Mouse (Mus musculus): Measurements from ENCODE around the gene Exph5. TPM values are rescaled to one million over a fixed set of nuclear protein-coding genes. Genes with fewer than 3 reads are reported as not detected.

Gene Exph5
- polyA plus RNA-seq (2016; fragmentation: Nextera tagmentation; extraction: Ambion mirVana) = 0.23 and 0.46 TPM in 2 replicates

DNA sequence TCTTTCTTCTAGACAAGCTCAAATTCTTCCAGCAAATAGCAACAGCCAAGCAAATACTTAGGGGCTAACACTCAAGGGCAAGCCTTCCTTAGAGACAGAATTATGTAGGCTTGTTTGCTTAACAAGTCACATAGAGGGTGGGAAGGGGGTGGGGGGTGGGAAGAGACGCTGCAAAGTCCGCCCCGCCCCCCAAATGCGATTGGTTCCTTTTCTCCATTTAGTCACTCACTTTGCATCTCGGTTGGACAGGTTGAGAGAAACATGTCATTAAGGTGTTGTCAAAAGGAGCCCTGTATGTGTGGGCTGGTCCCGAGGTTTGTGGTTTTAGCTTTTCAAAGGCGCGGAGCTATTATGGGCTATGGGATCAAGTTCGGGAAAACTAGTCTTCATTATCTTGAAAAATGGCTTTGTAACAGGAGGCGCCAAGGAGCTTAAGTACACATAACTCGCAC is at the start of gene Exph5:
Gene Exph5, plus strand, starts transcription at position 402 of the 452 bp plus-strand sequence.
- peak within 1 kb of the TSS; percentile 33 for H3K4me3 ChIP-seq
- peak within 1 kb of the TSS; percentile 59 for H3K4me2 ChIP-seq
- H3K36me3 ChIP-seq = no peaks in the 10 kb centered on the region
- H3K27ac ChIP-seq = no peak within 1 kb of the TSS
- ATAC-seq = no peak
- no peak within 1 kb of the TSS for H3K9ac ChIP-seq
- H3K4me1 ChIP-seq = 0 out of 2 replicates have a peak, but pooled peaks cover 7% of the 10 kb centered on the region
- peaks cover 21% of the 10 kb centered on the region for H3K27me3 ChIP-seq (replicated peaks)
- H3K9me3 ChIP-seq (replicated peaks) = no peaks in the 10 kb centered on the region
- under 1% methylated on average over 11 of the region's 11 CpGs for WGBS (ENCODE audit: insufficient replicate concordance)

- Histone ChIP-seq H3K9ac (no peak overlapping the region), H3K9me3 (replicated peaks) (no peaks in the 10 kb centered on the region), H3K27ac (no peak overlapping the region), H3K36me3 (no peaks in the 10 kb centered on the region), H3K4me3 (no peak overlapping the region), H3K4me2 (no peak overlapping the region), H3K4me1 (no peaks in the 10 kb centered on the region), H3K27me3 (replicated peaks) (no peaks in the 10 kb centered on the region)
- no peak for ATAC-seq
- 4% methylated on average over 4 of the region's 4 CpGs for WGBS (ENCODE audit: insufficient replicate concordance)
Observed at GRCm38 (mm10) chr9:53254368-53254767, 47.1 kb upstream of the Exph5 start.

DNA sequence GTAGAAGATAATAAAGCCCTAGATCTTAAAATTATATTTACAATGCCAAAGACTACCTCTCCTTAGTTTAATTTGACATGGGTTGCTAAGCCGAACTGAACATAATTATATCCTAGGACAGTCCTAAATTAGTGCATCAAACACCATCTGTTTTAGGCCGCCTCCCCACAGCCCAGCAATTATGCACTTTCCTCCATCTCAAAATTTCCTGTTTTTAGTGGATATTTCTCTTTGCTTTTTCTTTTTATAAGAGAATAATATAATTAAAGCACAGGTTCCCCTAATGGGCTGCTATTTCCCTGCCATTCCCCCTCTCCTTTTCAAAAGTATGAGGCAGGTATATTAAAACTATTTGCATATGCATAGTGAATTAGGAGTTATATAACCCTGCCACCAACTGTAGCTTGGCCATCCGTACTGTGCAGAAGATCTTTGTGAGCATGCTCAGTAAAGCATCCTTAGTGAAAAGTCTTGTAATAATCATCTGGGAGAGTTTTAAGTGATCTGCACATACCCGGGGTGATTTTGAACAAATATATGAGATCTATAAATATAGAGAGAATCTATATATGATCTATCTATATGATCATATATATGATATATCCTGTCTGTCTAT is 44.7 kb upstream of the Exph5 start:
- WGBS (ENCODE audit: insufficient replicate concordance) = 74% methylated on average over 4 of the region's 4 CpGs
- H3K4me2 ChIP-seq = no peak overlapping the region
- no peaks in the 10 kb centered on the region for H3K36me3 ChIP-seq
- H3K27ac ChIP-seq = no peak overlapping the region
- H3K9me3 ChIP-seq (replicated peaks) = no peaks in the 10 kb centered on the region
- no peak overlapping the region for H3K9ac ChIP-seq
- ATAC-seq = no peak
- H3K4me3 ChIP-seq = no peak overlapping the region
- H3K27me3 ChIP-seq (replicated peaks) = no peaks in the 10 kb centered on the region
- H3K4me1 ChIP-seq = no peaks in the 10 kb centered on the region

- Histone ChIP-seq H3K9ac (no peak overlapping the region), H3K36me3 (no peaks in the 10 kb centered on the region), H3K4me3 (no peak overlapping the region), H3K27me3 (replicated peaks) (no peaks in the 10 kb centered on the region), H3K4me1 (no peaks in the 10 kb centered on the region), H3K9me3 (replicated peaks) (no peaks in the 10 kb centered on the region), H3K27ac (no peak overlapping the region), H3K4me2 (no peak overlapping the region)
- no peak for ATAC-seq
- WGBS (ENCODE audit: insufficient replicate concordance) = 18% methylated on average over 3 of the region's 3 CpGs
Observed at GRCm38 (mm10) chr9:53257772-53258171, 43.7 kb upstream of the Exph5 start.

DNA sequence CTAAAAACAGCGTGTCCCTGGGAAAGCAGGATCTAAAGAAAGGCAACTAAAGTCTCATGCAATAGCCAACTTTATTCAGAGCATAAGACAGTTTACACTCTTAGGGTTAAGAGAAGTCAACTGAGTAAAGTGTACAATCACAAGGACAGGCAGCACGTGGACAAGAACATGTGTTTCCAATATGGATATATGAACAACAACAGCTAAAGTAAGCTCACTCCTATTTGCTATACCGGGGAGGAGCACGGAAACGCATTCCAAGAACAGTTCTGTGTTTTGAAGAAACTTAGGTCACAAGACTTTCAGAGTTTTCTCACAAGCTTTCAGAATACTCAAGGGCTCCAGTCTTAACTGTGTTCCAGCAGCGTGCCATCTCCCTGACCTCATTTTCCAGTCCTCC is 43.3 kb upstream of the Exph5 start:
- WGBS (ENCODE audit: insufficient replicate concordance) = 36% methylated on average over 6 of the region's 6 CpGs

GRCm38 (mm10) chr9:53264387-53264786 is 37.1 kb upstream of the Exph5 start:
- ATAC-seq = no peak
- Histone ChIP-seq H3K27ac (no peak overlapping the region), H3K9me3 (replicated peaks) (no peaks in the 10 kb centered on the region), H3K4me1 (no peaks in the 10 kb centered on the region), H3K9ac (no peak overlapping the region), H3K27me3 (replicated peaks) (no peaks in the 10 kb centered on the region), H3K4me3 (no peak overlapping the region), H3K36me3 (no peaks in the 10 kb centered on the region), H3K4me2 (no peak overlapping the region)
- WGBS (ENCODE audit: insufficient replicate concordance) = 60% methylated on average over 4 of the region's 4 CpGs

More for the DNA sequence above, 43.3 kb upstream of the Exph5 start:
- H3K4me2 ChIP-seq = no peak overlapping the region
- ATAC-seq = no peak
- H3K9me3 ChIP-seq (replicated peaks) = no peaks in the 10 kb centered on the region
- H3K4me3 ChIP-seq = no peak overlapping the region
- H3K36me3 ChIP-seq = no peaks in the 10 kb centered on the region
- H3K27ac ChIP-seq = no peak overlapping the region
- H3K9ac ChIP-seq = no peak overlapping the region
- H3K4me1 ChIP-seq = no peaks in the 10 kb centered on the region
- no peaks in the 10 kb centered on the region for H3K27me3 ChIP-seq (replicated peaks)

- Histone ChIP-seq H3K4me2 (no peak overlapping the region), H3K9ac (no peak overlapping the region), H3K9me3 (replicated peaks) (no peaks in the 10 kb centered on the region), H3K27ac (no peak overlapping the region), H3K4me1 (no peaks in the 10 kb centered on the region), H3K27me3 (replicated peaks) (no peaks in the 10 kb centered on the region), H3K4me3 (no peak overlapping the region), H3K36me3 (no peaks in the 10 kb centered on the region)
- no peak for ATAC-seq
- 83% methylated on average over 2 of the region's 2 CpGs for WGBS (ENCODE audit: insufficient replicate concordance)
Observed at GRCm38 (mm10) chr9:53265589-53265988, 35.9 kb upstream of the Exph5 start.

DNA sequence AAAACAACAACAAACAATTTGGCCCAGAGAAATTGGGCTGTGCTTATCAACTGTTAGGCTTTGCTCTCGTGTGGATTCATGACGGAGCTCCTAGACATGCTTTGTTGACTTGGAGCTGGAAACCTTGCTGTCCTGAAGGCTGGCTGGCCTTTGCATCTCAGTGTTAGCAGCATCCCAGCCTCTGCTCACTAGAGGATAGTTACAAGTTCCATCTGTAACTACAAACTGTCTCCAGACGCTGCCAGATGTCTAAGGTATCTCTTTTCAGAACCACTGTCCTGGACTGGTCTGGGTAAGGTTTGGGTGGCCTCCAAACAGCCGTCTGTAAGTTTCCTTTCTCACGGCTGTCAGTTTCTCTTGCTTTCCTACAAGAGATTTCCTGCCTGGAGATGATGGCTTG is 33.4 kb upstream of the Exph5 start:
- 48% methylated on average over 5 of the region's 5 CpGs for WGBS (ENCODE audit: insufficient replicate concordance)
- Histone ChIP-seq H3K27ac (no peak overlapping the region), H3K4me2 (no peak overlapping the region), H3K27me3 (replicated peaks) (no peaks in the 10 kb centered on the region), H3K36me3 (no peaks in the 10 kb centered on the region), H3K9me3 (replicated peaks) (no peaks in the 10 kb centered on the region), H3K9ac (no peak overlapping the region), H3K4me3 (no peak overlapping the region), H3K4me1 (no peaks in the 10 kb centered on the region)
- ATAC-seq = no peak

DNA sequence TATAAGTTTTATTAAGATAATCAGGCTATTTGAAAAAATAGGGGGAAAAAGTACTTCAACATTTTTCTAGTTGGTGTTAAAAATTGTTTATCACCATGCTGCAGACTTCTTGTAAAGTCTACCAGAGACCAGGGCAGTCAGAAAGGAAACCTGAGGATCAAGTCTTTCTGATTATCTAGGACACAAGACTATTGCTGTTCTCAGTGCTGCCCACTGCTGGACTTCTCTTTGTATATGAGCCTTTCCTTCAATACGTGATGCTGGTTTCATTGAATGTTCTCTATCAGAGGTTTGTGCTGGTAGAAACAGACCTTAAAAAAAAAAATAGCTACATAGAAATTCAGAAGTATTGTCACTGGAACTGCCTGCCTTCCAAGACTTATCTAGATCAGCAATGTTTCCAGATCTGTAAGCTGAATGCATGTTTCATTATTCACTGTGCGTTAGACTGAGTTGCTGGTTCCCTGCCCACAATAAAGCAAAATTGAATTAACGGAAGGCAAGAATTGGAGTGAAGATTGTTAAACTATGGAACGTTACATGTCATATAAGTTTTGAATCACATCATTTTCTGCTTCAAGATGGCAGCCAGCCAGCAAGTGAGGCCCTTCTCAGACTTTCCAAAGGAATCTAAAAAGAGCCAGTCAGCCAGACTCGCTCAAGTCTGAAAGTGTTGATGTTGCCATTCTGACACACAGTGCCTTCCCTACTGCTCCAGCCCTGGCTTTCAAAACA is 32.6 kb upstream of the Exph5 start:
- no peak overlapping the region for H3K27ac ChIP-seq
- no peaks in the 10 kb centered on the region for H3K36me3 ChIP-seq
- ATAC-seq = no peak
- no peaks in the 10 kb centered on the region for H3K9me3 ChIP-seq (replicated peaks)
- no peak overlapping the region for H3K4me3 ChIP-seq
- H3K4me2 ChIP-seq = no peak overlapping the region
- no peaks in the 10 kb centered on the region for H3K4me1 ChIP-seq
- WGBS (ENCODE audit: insufficient replicate concordance) = 73% methylated on average over 5 of the region's 5 CpGs
- H3K9ac ChIP-seq = no peak overlapping the region
- no peaks in the 10 kb centered on the region for H3K27me3 ChIP-seq (replicated peaks)

DNA sequence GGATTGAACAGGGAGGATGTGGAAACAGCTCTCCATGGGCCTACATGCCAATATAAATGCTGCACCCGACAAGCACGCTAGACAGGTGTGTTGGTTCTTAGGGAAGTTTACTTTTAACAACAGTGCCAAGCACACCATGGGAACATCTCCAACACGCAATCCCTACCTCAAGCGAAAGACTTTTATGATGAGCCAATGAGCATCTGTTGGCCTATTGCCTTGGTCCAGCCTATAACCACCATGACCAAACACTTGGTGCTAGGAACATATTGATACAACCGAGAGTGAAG is 32.1 kb upstream of the Exph5 start:
- H3K4me2 ChIP-seq = no peak overlapping the region
- WGBS (ENCODE audit: insufficient replicate concordance) = 80% methylated on average over 5 of the region's 5 CpGs
- no peaks in the 10 kb centered on the region for H3K9me3 ChIP-seq (replicated peaks)
- H3K9ac ChIP-seq = no peak overlapping the region
- H3K27me3 ChIP-seq (replicated peaks) = no peaks in the 10 kb centered on the region
- ATAC-seq = no peak
- H3K4me3 ChIP-seq = no peak overlapping the region
- H3K4me1 ChIP-seq = no peaks in the 10 kb centered on the region
- H3K27ac ChIP-seq = no peak overlapping the region
- H3K36me3 ChIP-seq = no peaks in the 10 kb centered on the region

- no peak for ATAC-seq
- no peak overlapping the region for H3K4me2 ChIP-seq
- no peaks in the 10 kb centered on the region for H3K27me3 ChIP-seq (replicated peaks)
- H3K4me3 ChIP-seq = no peak overlapping the region
- H3K4me1 ChIP-seq = no peaks in the 10 kb centered on the region
- no peaks in the 10 kb centered on the region for H3K36me3 ChIP-seq
- no peaks in the 10 kb centered on the region for H3K9me3 ChIP-seq (replicated peaks)
- H3K27ac ChIP-seq = no peak overlapping the region
- 56% methylated on average over 5 of the region's 5 CpGs for WGBS (ENCODE audit: insufficient replicate concordance)
- no peak overlapping the region for H3K9ac ChIP-seq
Observed at GRCm38 (mm10) chr9:53271281-53272022, 30.0 kb upstream of the Exph5 start.

DNA sequence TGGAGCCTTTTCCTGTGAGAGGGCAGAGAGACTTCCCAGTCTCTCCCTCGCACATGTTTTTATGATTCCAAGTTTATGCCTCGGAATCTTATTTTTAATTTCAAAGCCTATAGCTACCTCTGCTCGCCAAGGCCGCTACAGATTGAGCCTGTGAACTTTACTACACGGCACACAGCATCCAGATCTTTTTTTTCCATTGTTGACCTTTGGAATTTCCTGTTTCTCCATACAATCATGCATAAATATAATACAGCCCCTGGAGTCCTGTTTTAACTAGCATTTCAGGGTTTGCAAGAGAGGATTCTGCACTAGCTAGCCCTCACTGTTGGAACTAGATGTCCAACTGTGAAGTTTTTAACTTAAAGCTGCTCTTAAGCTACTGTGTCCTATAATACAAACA is 29.3 kb upstream of the Exph5 start:
- Histone ChIP-seq H3K4me1 (no peaks in the 10 kb centered on the region), H3K27ac (no peak overlapping the region), H3K4me3 (no peak overlapping the region), H3K27me3 (replicated peaks) (no peaks in the 10 kb centered on the region), H3K36me3 (no peaks in the 10 kb centered on the region), H3K9ac (no peak overlapping the region), H3K4me2 (no peak overlapping the region), H3K9me3 (replicated peaks) (no peaks in the 10 kb centered on the region)
- WGBS (ENCODE audit: insufficient replicate concordance) = 67% methylated on average over 5 of the region's 5 CpGs
- no peak for ATAC-seq

All from liver, embryonic 12.5 days (tissue).